Mouse (Mus musculus): Measurements from ENCODE around the gene Il27ra.

DNA sequence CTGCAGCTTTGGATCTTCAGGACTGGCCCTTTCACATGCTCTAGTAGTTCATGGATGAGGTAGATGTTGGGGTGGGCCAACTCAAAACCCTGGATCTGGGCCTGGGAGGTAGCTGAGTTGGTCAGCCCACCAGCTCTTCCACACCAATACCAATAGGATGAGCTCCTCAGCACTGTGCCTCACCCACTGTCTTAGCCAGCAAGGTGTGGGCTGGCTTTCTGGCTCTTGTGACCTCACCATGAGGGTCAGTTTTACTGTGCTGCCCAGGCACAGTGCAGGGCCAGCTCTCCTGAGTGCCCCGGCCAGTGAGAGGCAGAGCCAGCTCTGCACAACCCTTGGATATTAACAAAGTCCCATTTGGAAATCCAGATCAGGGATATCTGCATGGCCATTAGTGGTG is 15.4 kb upstream of the Il27ra start:
- TF ChIP-seq MAFK (IDR thresholded peaks at IDR 0.05; ENCODE audit: insufficient read depth, low read depth, low read length) (no peak), ZC3H11A (IDR thresholded peaks at IDR 0.05; ENCODE audit: borderline replicate concordance, low read depth, low read length) (no peak), ZNF384 (IDR thresholded peaks at IDR 0.05; ENCODE audit: low read depth, low read length) (no peak), HCFC1 (IDR thresholded peaks at IDR 0.05; ENCODE audit: borderline replicate concordance, insufficient read depth, low read length) (no peak), CHD2 (IDR thresholded peaks at IDR 0.05; ENCODE audit: low read depth, low read length) (no peak)

Data from ES-E14 (cell line).